9 mouse cellular contexts compared by ENCODE assay signal in the genomic region with DNA sequence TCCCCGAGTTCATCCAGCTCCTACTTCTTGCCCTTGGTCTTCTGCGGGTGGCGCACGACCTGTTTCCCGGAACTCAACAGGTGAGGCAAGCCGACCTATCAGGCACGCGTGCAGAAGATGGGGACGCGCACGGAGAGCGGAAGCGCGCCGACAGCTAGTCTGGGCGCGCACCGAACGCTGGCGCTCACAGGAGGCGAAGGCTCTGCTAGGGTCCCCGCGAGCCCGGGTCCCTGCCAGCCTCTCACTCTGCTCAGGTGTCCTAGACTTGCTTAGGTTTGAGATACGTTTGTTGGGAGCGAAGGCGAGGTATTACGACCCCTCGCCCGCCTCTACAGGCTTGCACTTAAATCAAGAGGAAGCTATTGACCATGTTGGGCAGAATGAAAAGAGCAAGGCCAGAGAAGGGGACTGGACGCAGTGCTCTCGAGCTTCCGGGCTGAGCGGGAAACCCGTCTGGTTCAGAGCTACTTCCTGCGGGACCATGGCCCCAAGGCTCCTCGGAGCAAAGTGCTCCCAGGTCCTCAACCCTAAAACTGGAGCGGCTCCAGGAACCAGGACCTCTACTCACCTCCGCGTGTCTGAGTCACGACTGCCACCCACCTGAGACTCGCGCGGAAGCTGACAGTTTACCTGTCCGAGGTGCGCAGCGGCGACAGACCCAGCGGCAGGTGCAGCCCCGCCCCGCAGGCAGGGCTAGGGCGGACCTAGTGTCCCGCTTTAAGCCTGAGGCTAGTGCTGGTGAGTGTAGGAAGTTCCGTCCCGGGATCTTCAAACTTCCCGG. TPM values are rescaled to one million over a fixed set of nuclear protein-coding genes. Genes with fewer than 3 reads are reported as not detected.
DNase-seq lines count a peak whose midpoint lies in the region; ATAC-seq and TF ChIP-seq lines count a peak whose summit lies in the region.
"Had no signal": no experiment of that assay in that cellular context is flagged by ENCODE, and none has a peak within 500 bp of the region (broad histone marks: within the 10 kb centered on the region; RNA-seq: fewer than 3 reads in every experiment).

A gene (minus strand): TSS at position 662 of the 781 bp plus-strand sequence.

- TF ChIP-seq CTCF in kidney, adult 2 months (conservative IDR thresholded peaks at IDR 0.05; ENCODE audit: insufficient read depth, insufficient read length, low read depth, low read length): no peak
- no peak for TF ChIP-seq CTCF in lung, adult 2 months (IDR thresholded peaks at IDR 0.05; ENCODE audit: insufficient read depth, low read length)

- ATAC-seq in cerebellum, adult (ENCODE audit: insufficient number of reproducible peaks, low FRiP score, low TSS enrichment): no peak
- ATAC-seq in forebrain, embryonic 16.5 days: no peak
- ATAC-seq in neural tube, embryonic 15.5 days (ENCODE audit: low FRiP score): peak; percentile 65

- peak within 1 kb of the TSS; percentile 51 for H3K9ac ChIP-seq in forebrain, embryonic 16.5 days (replicated peaks; ENCODE audit: low read depth, low read length)
- H3K9ac ChIP-seq in neural tube, embryonic 15.5 days (replicated peaks): peak within 1 kb of the TSS; percentile 42

- peaks cover 25% of the 10 kb centered on the region for H3K27me3 ChIP-seq in forebrain, embryonic 16.5 days (replicated peaks; ENCODE audit: control insufficient read depth, insufficient read depth, low read length)
- H3K27me3 ChIP-seq in kidney, adult 2 months (replicated peaks; ENCODE audit: control insufficient read depth, insufficient read depth, low read length): no peaks in the 10 kb centered on the region
- peaks cover 53% of the 10 kb centered on the region for H3K27me3 ChIP-seq in neural tube, embryonic 15.5 days (replicated peaks)

- H3K9me3 ChIP-seq in forebrain, embryonic 16.5 days (ENCODE audit: control insufficient read depth, low read length): no peaks in the 10 kb centered on the region
- H3K9me3 ChIP-seq in neural tube, embryonic 15.5 days (replicated peaks): no peaks in the 10 kb centered on the region

- peak within 1 kb of the TSS; percentile 70 for H3K4me2 ChIP-seq in forebrain, embryonic 16.5 days (ENCODE audit: low read length)
- peak within 1 kb of the TSS; percentile 77 for H3K4me2 ChIP-seq in neural tube, embryonic 15.5 days

- peak within 1 kb of the TSS; percentile 47 for H3K4me3 ChIP-seq in forebrain, embryonic 16.5 days (replicated peaks; ENCODE audit: low read length)
- peak within 1 kb of the TSS; percentile 72 for H3K4me3 ChIP-seq in kidney, adult 2 months (ENCODE audit: insufficient read depth, low read depth, low read length)
- peak within 1 kb of the TSS; percentile 68 for H3K4me3 ChIP-seq in lung, adult 2 months (replicated peaks; ENCODE audit: extremely low read depth, low read depth, low read length)
- H3K4me3 ChIP-seq in neural tube, embryonic 15.5 days (replicated peaks): peak within 1 kb of the TSS; percentile 46
- H3K4me3 ChIP-seq: myocyte had no signal

- peak; percentile 26 for TF ChIP-seq POLR2A in kidney, adult 2 months (IDR thresholded peaks at IDR 0.05; ENCODE audit: low read depth, low read length)
- peak; percentile 57; the same call in 1 of the 2 replicates for TF ChIP-seq POLR2A in lung, adult 2 months (IDR thresholded peaks at IDR 0.05; ENCODE audit: borderline replicate concordance, extremely low read depth, low read depth, low read length)

- no peak within 1 kb of the TSS for H3K27ac ChIP-seq in forebrain, embryonic 16.5 days (ENCODE audit: low read length)
- H3K27ac ChIP-seq in kidney, adult 2 months (ENCODE audit: insufficient read depth, low read depth, low read length): peak within 1 kb of the TSS; percentile 34
- no peak within 1 kb of the TSS for H3K27ac ChIP-seq in neural tube, embryonic 15.5 days (replicated peaks)

- H3K4me1 ChIP-seq in forebrain, embryonic 16.5 days (replicated peaks; ENCODE audit: control insufficient read depth, insufficient read depth, low read length): peaks cover 8% of the 10 kb centered on the region
- H3K4me1 ChIP-seq in kidney, adult 2 months (ENCODE audit: control insufficient read depth, insufficient read depth, low read length): peaks cover 13% of the 10 kb centered on the region
- peaks cover 10% of the 10 kb centered on the region for H3K4me1 ChIP-seq in lung, adult 2 months (ENCODE audit: control insufficient read depth, insufficient read depth, low read length)
- H3K4me1 ChIP-seq in neural tube, embryonic 15.5 days: peaks cover 13% of the 10 kb centered on the region

- peak; percentile 55 to 67 for DNase-seq in cerebellum, postnatal 14 days
- peak; percentile 36 for DNase-seq in Muller cell, postnatal 12 days (ENCODE audit: inconsistent ontology term)
- peak; percentile 76 for DNase-seq in kidney, adult 2 months
- DNase-seq in lung, adult 2 months: peak; percentile 66
- DNase-seq in yolk sac, embryonic 10.5 days (ENCODE audit: low spot score): peak; percentile 84

- no peaks in the 10 kb centered on the region for H3K36me3 ChIP-seq in forebrain, embryonic 16.5 days (ENCODE audit: control insufficient read depth, insufficient read depth)
- no peaks in the 10 kb centered on the region for H3K36me3 ChIP-seq in kidney, adult 2 months (ENCODE audit: control insufficient read depth, insufficient read depth, low read length)
- H3K36me3 ChIP-seq in neural tube, embryonic 15.5 days: no peaks in the 10 kb centered on the region

- WGBS in forebrain, embryonic 16.5 days: 1% methylated on average over 56 of the region's 56 CpGs
- 2% methylated on average over 56 of the region's 56 CpGs for WGBS in kidney, adult 2 months
- WGBS in lung, adult 2 months: 2% methylated on average over 56 of the region's 56 CpGs
- 1% methylated on average over 56 of the region's 56 CpGs for WGBS in neural tube, embryonic 15.5 days

RNA-seq across cellular contexts. Expression of the gene that starts here (rescaled TPM):
- polyA plus RNA-seq in forebrain, embryonic 16.5 days (2015; fragmentation: Nextera tagmentation; extraction: Ambion mirVana): 2.1 TPM in 2 replicates
- polyA plus RNA-seq in kidney, adult 2 months (2012; rRNA removed): 102 and 110 TPM in 2 replicates
- polyA plus RNA-seq in lung, adult 2 months (2012; rRNA removed): 40.5 and 40.6 TPM in 2 replicates
- 3.3 and 7.8 TPM in 2 replicates for polyA plus RNA-seq in neural tube, embryonic 15.5 days (2015; fragmentation: Nextera tagmentation; extraction: Ambion mirVana)
